Mouse (Mus musculus) adrenal gland, postnatal 25 days (tissue): ENCODE data around the gene Mblac2. TPM values are rescaled to one million over a fixed set of nuclear protein-coding genes. Genes with fewer than 3 reads are reported as not detected.

Experiments
- total RNA-seq: library from RNA; stranded (reverse); gene quantifications from 2 replicates; pipeline ENCODE4 v1.2.3, GENCODE M21; 2021

Mblac2 gene
- total RNA-seq, 1 experiment from 2014 or later: 16.6 TPM

Other genes starting within 250 kb of the Mblac2 start
- 6.1 and 6.5 TPM in 2 replicates for gene Adgrv1, start 78.2 kb upstream of the Mblac2 start, total RNA-seq
- 22.9 and 29.9 TPM in 2 replicates for gene Lysmd3, start 53.7 kb upstream of the Mblac2 start, total RNA-seq
- gene Polr3g, start 328 bp upstream of the Mblac2 start, total RNA-seq: 7.5 and 9.2 TPM in 2 replicates
- gene Cetn3, start 71.7 kb downstream of the Mblac2 start, total RNA-seq: 124 and 137 TPM in 2 replicates